Mouse (Mus musculus) heart, embryonic 16.5 days (tissue): ENCODE results near the gene Tex9. TPM values are rescaled to one million over a fixed set of nuclear protein-coding genes. Genes with fewer than 3 reads are reported as not detected.

ENCODE experiments used
- ATAC-seq: fragments of 200-750 bp; cut with Nextera tagmentation; replicated peaks from 2 replicates; pipeline ENCODE4 v1.8.0; 2017; ENCODE audit warnings: moderate number of reproducible peaks; ENCODE audit not compliant: insufficient read depth, low FRiP score; ENCODE audit errors: extremely low read depth
- H3K27ac ChIP-seq: fragments of 300-500 bp; sonication (generic); 2 replicates; pipeline ENCODE4 v1.5.1; 2014; ENCODE audit warnings: mild to moderate bottlenecking, low read length, control low read depth, moderate library complexity
- H3K27me3 ChIP-seq: fragments of 300-500 bp; sonication (generic); 2 replicates; pipeline ENCODE4 v1.6.1; 2014; ENCODE audit warnings: low read length, mixed read lengths; ENCODE audit not compliant: control insufficient read depth, insufficient read depth
- H3K36me3 ChIP-seq: fragments of 300-500 bp; sonication (generic); 2 replicates; pipeline ENCODE4 v1.6.1; 2014; ENCODE audit not compliant: control insufficient read depth, insufficient read depth
- H3K4me1 ChIP-seq: fragments of 300-500 bp; sonication (generic); 2 replicates; pipeline ENCODE4 v1.6.1; 2014; ENCODE audit warnings: low read length, mixed read lengths; ENCODE audit not compliant: control insufficient read depth, insufficient read depth
- H3K4me2 ChIP-seq: fragments of 300-500 bp; sonication (generic); 2 replicates; pipeline ENCODE4 v1.6.1; 2014; ENCODE audit warnings: low read depth, mild to moderate bottlenecking, control low read depth, low read length
- H3K4me3 ChIP-seq: fragments of 300-500 bp; sonication (generic); 2 replicates; pipeline ENCODE4 v1.5.1; 2014; ENCODE audit warnings: mild to moderate bottlenecking, control low read depth, low read length
- H3K9ac ChIP-seq: fragments of 300-500 bp; sonication (generic); 2 replicates; pipeline ENCODE4 v1.6.1; 2014; ENCODE audit warnings: low read length, control low read depth
- H3K9me3 ChIP-seq: fragments of 300-500 bp; sonication (generic); replicated peaks from 2 replicates; pipeline ENCODE4 v1.6.1; 2016; ENCODE audit warnings: low read length; ENCODE audit not compliant: control insufficient read depth
- WGBS: fragments of 180-500 bp; shearing (Covaris S2); extraction: QIAGEN DNeasy Blood & Tissue Kit; methylation state at CpG from one replicate; pipeline ENCODE4 v1.1.7; 2014; 5-methylcytosine and 5-hydroxymethylcytosine counted together
- polyA plus RNA-seq: library from polyadenylated mRNA; unstranded; fragments of >200 nt; fragmentation: Nextera tagmentation; extraction: Ambion mirVana; gene quantifications from 2 replicates; pipeline ENCODE4 v1.2.1, GENCODE M21; 2015

Gene Tex9
- polyA plus RNA-seq, 1 experiment from 2014 or later: 14.4 TPM

GRCm38 (mm10) chr9:72530237-72530636 is 38.2 kb upstream of the Tex9 start:
- Histone ChIP-seq H3K4me2 (peak overlapping the region; percentile 77; the same call in 1 of the 2 replicates), H3K36me3 (no peaks in the 10 kb centered on the region), H3K27ac (no peak overlapping the region), H3K4me1 (peaks cover 13% of the 10 kb centered on the region), H3K9ac (no peak overlapping the region), H3K27me3 (no peaks in the 10 kb centered on the region), H3K4me3 (no peak overlapping the region), H3K9me3 (no peaks in the 10 kb centered on the region)
- no peak for ATAC-seq
- 1% methylated on average over 12 of the region's 12 CpGs for WGBS

- no peak for ATAC-seq
- no peak overlapping the region for H3K9ac ChIP-seq
Observed at GRCm38 (mm10) chr9:72526091-72526490, 34.1 kb upstream of the Tex9 start.

GRCm38 (mm10) chr9:72520849-72521248 is 28.8 kb upstream of the Tex9 start:
- no peaks in the 10 kb centered on the region for H3K27me3 ChIP-seq

More at GRCm38 (mm10) chr9:72526091-72526490, 34.1 kb upstream of the Tex9 start:
- H3K27me3 ChIP-seq: no peaks in the 10 kb centered on the region
- H3K27ac ChIP-seq: no peak overlapping the region
- H3K36me3 ChIP-seq: no peaks in the 10 kb centered on the region
- no peaks in the 10 kb centered on the region for H3K9me3 ChIP-seq
- peaks cover 6% of the 10 kb centered on the region for H3K4me1 ChIP-seq
- no peak overlapping the region for H3K4me2 ChIP-seq
- 79% methylated on average over 1 of the region's 1 CpGs for WGBS
- H3K4me3 ChIP-seq: no peak overlapping the region

GRCm38 (mm10) chr9:72519246-72519645 is 27.2 kb upstream of the Tex9 start:
- no peak overlapping the region for H3K4me2 ChIP-seq
- no peak for ATAC-seq
- H3K36me3 ChIP-seq: no peaks in the 10 kb centered on the region
- no peak overlapping the region for H3K9ac ChIP-seq
- H3K4me3 ChIP-seq: no peak overlapping the region
- no peaks in the 10 kb centered on the region for H3K4me1 ChIP-seq
- H3K27me3 ChIP-seq: no peaks in the 10 kb centered on the region
- no peaks in the 10 kb centered on the region for H3K9me3 ChIP-seq
- H3K27ac ChIP-seq: no peak overlapping the region

More at GRCm38 (mm10) chr9:72520849-72521248, 28.8 kb upstream of the Tex9 start:
- no peak for ATAC-seq
- no peak overlapping the region for H3K27ac ChIP-seq
- H3K4me1 ChIP-seq: no peaks in the 10 kb centered on the region
- no peak overlapping the region for H3K9ac ChIP-seq
- no peak overlapping the region for H3K4me3 ChIP-seq
- H3K4me2 ChIP-seq: no peak overlapping the region
- no peaks in the 10 kb centered on the region for H3K36me3 ChIP-seq
- no peaks in the 10 kb centered on the region for H3K9me3 ChIP-seq

- Histone ChIP-seq H3K4me2 (no peak overlapping the region), H3K4me3 (no peak overlapping the region), H3K9me3 (no peaks in the 10 kb centered on the region), H3K9ac (no peak overlapping the region), H3K27me3 (no peaks in the 10 kb centered on the region), H3K4me1 (no peaks in the 10 kb centered on the region), H3K27ac (no peak overlapping the region), H3K36me3 (no peaks in the 10 kb centered on the region)
- ATAC-seq: no peak
Observed at GRCm38 (mm10) chr9:72515366-72515765, 23.4 kb upstream of the Tex9 start.

- H3K4me1 ChIP-seq: no peaks in the 10 kb centered on the region
- ATAC-seq: no peak
Observed at GRCm38 (mm10) chr9:72512229-72512981, 20.4 kb upstream of the Tex9 start.

GRCm38 (mm10) chr9:72497171-72497570 is 5.2 kb upstream of the Tex9 start:
- Histone ChIP-seq H3K27ac (no peak overlapping the region), H3K4me2 (no peak overlapping the region), H3K4me1 (peaks cover 3% of the 10 kb centered on the region; the same call in 1 of the 2 replicates), H3K27me3 (no peaks in the 10 kb centered on the region), H3K36me3 (no peaks in the 10 kb centered on the region), H3K9me3 (no peaks in the 10 kb centered on the region), H3K4me3 (no peak overlapping the region), H3K9ac (no peak overlapping the region)
- WGBS: 84% methylated on average over 3 of the region's 3 CpGs
- ATAC-seq: no peak

More at GRCm38 (mm10) chr9:72512229-72512981, 20.4 kb upstream of the Tex9 start:
- 59% methylated on average over 11 of the region's 11 CpGs for WGBS
- no peaks in the 10 kb centered on the region for H3K9me3 ChIP-seq
- no peak overlapping the region for H3K9ac ChIP-seq
- no peaks in the 10 kb centered on the region for H3K36me3 ChIP-seq
- H3K27me3 ChIP-seq: no peaks in the 10 kb centered on the region
- no peak overlapping the region for H3K4me2 ChIP-seq
- no peak overlapping the region for H3K27ac ChIP-seq
- H3K4me3 ChIP-seq: no peak overlapping the region

GRCm38 (mm10) chr9:72496691-72497090 is 4.7 kb upstream of the Tex9 start:
- Histone ChIP-seq H3K36me3 (no peaks in the 10 kb centered on the region), H3K9ac (no peak overlapping the region), H3K4me1 (peaks cover 3% of the 10 kb centered on the region; the same call in 1 of the 2 replicates), H3K4me2 (no peak overlapping the region), H3K27ac (no peak overlapping the region), H3K4me3 (no peak overlapping the region), H3K9me3 (no peaks in the 10 kb centered on the region), H3K27me3 (no peaks in the 10 kb centered on the region)
- no peak for ATAC-seq
- WGBS: 66% methylated on average over 2 of the region's 2 CpGs

GRCm38 (mm10) chr9:72493984-72494685 is 2.1 kb upstream of the Tex9 start:
- 83% methylated on average over 3 of the region's 3 CpGs for WGBS
- H3K27me3 ChIP-seq: no peaks in the 10 kb centered on the region
- peaks cover 9% of the 10 kb centered on the region; the same call in 1 of the 2 replicates for H3K4me1 ChIP-seq
- no peak overlapping the region for H3K4me3 ChIP-seq
- no peaks in the 10 kb centered on the region for H3K36me3 ChIP-seq
- H3K4me2 ChIP-seq: no peak overlapping the region
- ATAC-seq: no peak
- no peak overlapping the region for H3K9ac ChIP-seq
- no peak overlapping the region for H3K27ac ChIP-seq
- H3K9me3 ChIP-seq: no peaks in the 10 kb centered on the region
